Mouse (Mus musculus): ENCODE results near the gene Sugp1. TPM values are rescaled to one million over a fixed set of nuclear protein-coding genes. Genes with fewer than 3 reads are reported as not detected.

The Sugp1 gene
- 27.5 and 30.4 TPM in 2 replicates for polyA plus RNA-seq (2021; fragmentation: Nextera tagmentation)
- long read RNA-seq, experiment 1, transcript Sugp1-201 (14 exons, 2,681 nt), result major isoform, 165 of 247 reads
- long read RNA-seq, experiment 1, transcript Sugp1-203 (4 exons, 2,239 nt), result minor isoform, 10 of 247 reads
- long read RNA-seq, experiment 1, partial matches to known transcripts, result 32 of 247 reads
- long read RNA-seq, experiment 1, other reads (novel, unspliced or antisense), result 39 of 247 reads
- long read RNA-seq, experiment 2, transcript Sugp1-201 (14 exons, 2,681 nt), result major isoform, 36 of 60 reads
- long read RNA-seq, experiment 2, partial matches to known transcripts, result 17 of 60 reads
- long read RNA-seq, experiment 2, other reads (novel, unspliced or antisense), result 6 of 60 reads

DNA sequence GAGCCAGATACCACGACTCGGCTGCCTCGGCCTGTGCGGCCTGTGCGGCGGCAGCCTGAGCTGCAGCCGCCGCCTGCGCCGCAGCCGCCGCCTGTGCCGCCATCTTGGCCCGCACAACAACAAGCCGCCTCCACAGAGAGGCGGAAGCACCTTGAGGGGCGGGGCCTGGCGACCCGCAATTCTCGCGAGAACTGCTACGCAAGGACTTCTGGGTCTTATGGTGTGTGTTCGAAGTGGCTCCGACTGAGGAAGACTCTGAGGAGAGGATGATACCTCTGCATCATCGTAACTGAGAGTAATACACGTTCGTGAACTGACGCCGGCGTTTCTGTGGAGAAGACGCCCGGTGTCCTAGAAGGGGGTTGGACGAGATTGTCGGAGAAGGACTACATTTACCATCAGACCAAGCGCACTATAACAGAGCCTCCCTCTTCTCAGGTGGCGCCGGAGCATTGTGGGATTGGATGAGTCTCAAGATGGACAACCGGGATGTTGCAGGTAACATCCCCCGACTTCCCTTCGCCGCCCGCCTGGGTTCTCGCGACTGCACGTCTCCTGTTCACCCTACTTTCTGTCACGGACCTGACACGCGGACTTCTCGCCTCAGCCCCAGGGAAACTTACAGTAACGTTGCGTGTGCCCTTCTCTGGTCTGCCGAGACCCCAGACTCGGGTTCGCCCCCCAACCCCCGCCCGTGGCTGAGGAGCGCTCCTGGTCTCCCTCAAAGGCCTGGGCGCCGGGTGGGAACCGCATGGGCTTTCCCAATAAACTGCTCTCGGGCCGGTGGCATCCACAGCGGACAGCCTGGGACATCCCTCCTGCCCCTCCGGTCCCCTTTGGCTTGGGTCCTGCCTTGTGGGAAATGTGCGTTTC lies at the start of gene Sugp1, which contains the start of gene Mau2:
TSS of gene Sugp1 (plus strand) at position 231 of the 873 bp plus-strand sequence.
TSS of gene Mau2 (minus strand) at position 152 of the 873 bp plus-strand sequence.

DNA sequence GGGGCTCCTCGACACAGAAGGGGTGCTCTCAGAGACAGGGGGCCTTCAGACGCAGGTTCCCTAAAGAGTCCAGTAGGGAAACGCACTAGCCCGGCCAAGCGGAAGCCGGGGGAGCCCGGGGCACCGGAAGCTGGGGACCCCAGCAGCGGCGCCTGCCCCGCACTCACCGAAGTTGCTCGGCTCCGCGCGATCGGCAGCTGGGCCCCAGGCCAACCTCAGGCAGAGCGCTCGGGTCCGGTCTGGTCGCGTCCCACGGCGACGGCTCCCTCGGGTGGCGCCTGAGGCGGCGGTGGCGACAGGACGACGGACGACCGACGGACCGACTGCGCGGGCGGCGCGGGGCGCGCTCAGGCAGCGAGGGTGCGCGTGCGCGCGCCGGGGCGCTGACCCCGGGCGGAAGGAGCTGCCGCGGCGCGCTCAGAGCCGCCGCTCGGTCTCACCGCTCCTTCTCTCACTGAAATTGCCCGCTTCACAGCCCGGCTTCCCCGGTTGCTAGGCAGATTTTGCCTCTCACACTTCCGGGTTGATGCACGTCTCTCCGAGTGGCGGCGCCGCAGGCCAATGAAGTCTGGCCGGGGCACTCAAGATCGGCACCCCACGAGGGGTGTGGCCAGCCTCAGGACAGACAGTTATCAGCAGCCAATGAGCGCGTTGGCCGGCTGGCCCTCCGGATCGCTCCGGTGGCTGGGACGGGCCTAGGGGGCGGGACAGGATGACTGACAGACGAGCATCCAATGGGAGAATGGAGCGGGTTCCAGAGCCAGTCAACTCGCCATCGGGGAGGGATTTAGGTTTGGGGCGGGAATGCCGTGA lies 46.6 kb upstream of the Sugp1 start, which contains the start of gene Gatad2a:
TSS of gene Gatad2a (minus strand) at position 609 of the 813 bp plus-strand sequence.

DNA sequence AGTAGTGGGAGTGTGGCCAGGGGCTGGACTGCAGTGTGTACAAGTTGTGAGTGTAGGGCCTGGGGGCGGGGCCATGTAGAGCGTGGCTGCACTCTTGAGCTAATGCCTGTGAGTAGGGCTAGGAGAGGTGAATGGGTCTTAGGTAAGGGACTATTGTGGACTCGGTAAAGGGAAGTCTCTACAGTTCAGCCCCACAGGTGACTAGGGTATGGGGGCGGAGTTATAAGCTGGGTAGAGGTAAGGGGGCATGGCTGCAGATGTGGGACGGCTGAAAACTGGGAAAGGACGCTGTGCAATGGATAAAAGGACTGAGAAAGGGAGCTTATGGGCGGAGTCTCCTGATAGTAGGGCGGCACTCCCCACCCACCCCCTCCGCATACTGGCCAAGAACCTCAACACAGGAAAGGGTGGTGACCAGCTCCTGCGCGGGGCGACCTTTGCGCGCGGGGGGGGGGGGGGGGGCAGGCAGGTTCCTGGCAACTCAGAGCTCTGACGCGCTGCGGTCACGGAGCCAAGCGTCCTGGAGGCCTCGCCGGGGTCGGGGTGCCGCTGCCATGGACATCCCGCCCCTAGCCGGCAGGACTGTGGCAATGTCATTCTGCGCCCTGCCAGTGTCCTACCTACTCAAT lies 29.9 kb downstream of the Sugp1 start, which contains the start of gene Tm6sf2:
TSS of gene Tm6sf2 (plus strand) at position 484 of the 629 bp plus-strand sequence.

DNA sequence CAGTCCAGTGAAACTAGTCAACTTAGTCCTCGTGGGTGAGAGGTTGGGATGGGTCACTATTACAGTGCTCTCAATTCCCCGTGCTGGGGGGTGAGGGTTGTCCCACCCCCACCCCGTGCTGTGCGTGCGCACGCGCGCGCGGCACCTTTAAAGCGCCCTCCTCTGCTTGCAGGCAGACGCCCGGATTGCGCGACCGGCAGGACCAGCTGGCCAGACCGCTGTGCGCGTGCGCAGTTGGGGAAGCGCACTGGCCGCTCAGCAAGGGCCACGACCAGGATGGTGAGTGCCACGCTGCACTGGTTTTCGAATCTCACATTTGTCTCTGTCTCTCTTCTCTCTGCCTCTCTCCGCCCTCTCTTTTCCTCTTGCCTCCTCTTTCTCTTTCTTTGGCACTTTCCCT lies 40.7 kb downstream of the Sugp1 start, which contains the start of gene Hapln4:
TSS of gene Hapln4 (plus strand) at position 173 of the 400 bp plus-strand sequence.

DNA sequence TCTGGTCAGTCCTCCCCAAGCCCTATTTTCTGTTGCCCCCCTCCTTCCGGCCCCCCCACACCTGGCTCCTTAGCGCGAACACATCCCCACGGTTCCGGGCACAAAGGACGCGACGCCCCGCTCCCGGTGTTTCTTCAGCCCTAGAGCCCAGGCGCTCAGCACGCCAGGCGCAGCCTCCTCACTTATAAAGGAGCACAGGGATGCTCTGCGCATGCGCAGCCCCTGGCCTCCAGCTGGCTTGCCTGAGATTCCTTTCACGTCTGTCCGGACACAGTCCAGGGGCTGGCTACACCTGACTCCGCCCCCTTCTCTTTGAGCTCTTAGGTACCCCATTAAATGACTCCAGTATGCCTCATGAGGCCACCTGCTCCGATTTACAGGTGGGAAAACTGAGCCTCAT lies 78.1 kb downstream of the Sugp1 start, which contains the start of gene Ncan:
TSS of gene Ncan (minus strand) at position 207 of the 400 bp plus-strand sequence.

Other genes starting within 250 kb of the Sugp1 start
- gene Gmip, start 234.1 kb upstream of the Sugp1 start, polyA plus RNA-seq (2021; fragmentation: Nextera tagmentation), result 1.8 and 2.8 TPM in 2 replicates
- 0.05 and 0.11 TPM in 2 replicates for gene Lpar2, start 220.4 kb upstream of the Sugp1 start, polyA plus RNA-seq (2021; fragmentation: Nextera tagmentation)
- 59.2 and 60.8 TPM in 2 replicates for gene Pbx4, start 210.3 kb upstream of the Sugp1 start, polyA plus RNA-seq (2021; fragmentation: Nextera tagmentation)
- 0.44 and 0.61 TPM in 2 replicates for gene Cilp2, start 155.1 kb upstream of the Sugp1 start, polyA plus RNA-seq (2021; fragmentation: Nextera tagmentation)
- 1.3 and 1.8 TPM in 2 replicates for gene Tssk6, start 140.6 kb upstream of the Sugp1 start, polyA plus RNA-seq (2021; fragmentation: Nextera tagmentation)
- 625 and 699 TPM in 2 replicates for gene Ndufa13, start 140.3 kb upstream of the Sugp1 start, polyA plus RNA-seq (2021; fragmentation: Nextera tagmentation)
- gene Yjefn3, start 140.1 kb upstream of the Sugp1 start, polyA plus RNA-seq (2021; fragmentation: Nextera tagmentation), result 48.3 and 74.4 TPM in 2 replicates
- gene Gatad2a, start 46.4 kb upstream of the Sugp1 start, polyA plus RNA-seq (2021; fragmentation: Nextera tagmentation), result 6.8 and 8.7 TPM in 2 replicates
- gene Mau2, start 79 bp upstream of the Sugp1 start, polyA plus RNA-seq (2021; fragmentation: Nextera tagmentation), result 24.8 and 37.2 TPM in 2 replicates
- 0.18 TPM in 2 replicates for gene Tm6sf2, start 30.1 kb downstream of the Sugp1 start, polyA plus RNA-seq (2021; fragmentation: Nextera tagmentation)
- gene Hapln4, start 40.6 kb downstream of the Sugp1 start, polyA plus RNA-seq (2021; fragmentation: Nextera tagmentation), result 54.9 and 60.9 TPM in 2 replicates
- gene Ncan, start 78.1 kb downstream of the Sugp1 start, polyA plus RNA-seq (2021; fragmentation: Nextera tagmentation), result 109 and 132 TPM in 2 replicates
- 34.7 and 36.6 TPM in 2 replicates for gene Nr2c2ap, start 88.5 kb downstream of the Sugp1 start, polyA plus RNA-seq (2021; fragmentation: Nextera tagmentation)
- 12.7 and 15.3 TPM in 2 replicates for gene Rfxank, start 96.3 kb downstream of the Sugp1 start, polyA plus RNA-seq (2021; fragmentation: Nextera tagmentation)
- gene Borcs8, start 96.7 kb downstream of the Sugp1 start, polyA plus RNA-seq (2021; fragmentation: Nextera tagmentation), result 121 and 136 TPM in 2 replicates
- 0.36 and 0.38 TPM in 2 replicates for gene Mef2b, start 96.9 kb downstream of the Sugp1 start, polyA plus RNA-seq (2021; fragmentation: Nextera tagmentation)
- 22.7 and 26.0 TPM in 2 replicates for gene Tmem161a, start 129.5 kb downstream of the Sugp1 start, polyA plus RNA-seq (2021; fragmentation: Nextera tagmentation)
- 9.4 and 11.1 TPM in 2 replicates for gene Slc25a42, start 169.5 kb downstream of the Sugp1 start, polyA plus RNA-seq (2021; fragmentation: Nextera tagmentation)
- gene Sugp2, start 191.4 kb downstream of the Sugp1 start, polyA plus RNA-seq (2021; fragmentation: Nextera tagmentation), result 29.7 and 30.6 TPM in 2 replicates
- 36.5 and 40.3 TPM in 2 replicates for gene Armc6, start 191.7 kb downstream of the Sugp1 start, polyA plus RNA-seq (2021; fragmentation: Nextera tagmentation)
- 2.0 and 6.7 TPM in 2 replicates for gene Homer3, start 240.0 kb downstream of the Sugp1 start, polyA plus RNA-seq (2021; fragmentation: Nextera tagmentation)